Mouse (Mus musculus) heart, embryonic 15.5 days (tissue): ENCODE results near the gene Slc4a4. TPM values are rescaled to one million over a fixed set of nuclear protein-coding genes. Genes with fewer than 3 reads are reported as not detected.
"Not testable (repeated sequence)": the region's sequence is repeated elsewhere in the genome, so short reads cannot be mapped to it uniquely, and the experiment has no call there.

Source experiments
- ATAC-seq: fragments of 200-750 bp; cut with Nextera tagmentation; replicated peaks from 2 replicates; pipeline ENCODE4 v1.8.0; 2017; ENCODE audit warnings: low read depth, moderate TSS enrichment; ENCODE audit not compliant: insufficient number of reproducible peaks, insufficient read depth, low FRiP score
- H3K27ac ChIP-seq: fragments of 300-500 bp; sonication (generic); 2 replicates; pipeline ENCODE4 v1.5.1; 2015; ENCODE audit warnings: mild to moderate bottlenecking, inconsistent platforms
- H3K27me3 ChIP-seq: fragments of 300-500 bp; sonication (generic); 2 replicates; pipeline ENCODE4 v1.6.1; 2015; ENCODE audit warnings: inconsistent platforms
- H3K36me3 ChIP-seq: fragments of 300-500 bp; sonication (generic); 2 replicates; pipeline ENCODE4 v1.6.1; 2015; ENCODE audit warnings: mild to moderate bottlenecking, inconsistent platforms
- H3K4me1 ChIP-seq: fragments of 300-500 bp; sonication (generic); replicated peaks from 2 replicates; pipeline ENCODE4 v1.6.1; 2015; ENCODE audit warnings: inconsistent platforms
- H3K4me2 ChIP-seq: fragments of 300-500 bp; sonication (generic); 2 replicates; pipeline ENCODE4 v1.6.1; 2015; ENCODE audit warnings: inconsistent platforms, mild to moderate bottlenecking, moderate library complexity
- H3K4me3 ChIP-seq: fragments of 300-500 bp; sonication (generic); 2 replicates; pipeline ENCODE4 v1.5.1; 2015; ENCODE audit warnings: mild to moderate bottlenecking, inconsistent platforms
- H3K9ac ChIP-seq: fragments of 300-500 bp; sonication (generic); 2 replicates; pipeline ENCODE4 v1.6.1; 2015; ENCODE audit warnings: mild to moderate bottlenecking, inconsistent platforms
- H3K9me3 ChIP-seq: fragments of 300-500 bp; sonication (generic); replicated peaks from 2 replicates; pipeline ENCODE4 v1.6.1; 2016; ENCODE audit warnings: inconsistent platforms
- WGBS: fragments of 180-500 bp; shearing (Covaris S2); methylation state at CpG from one replicate; pipeline ENCODE4 v1.1.7; 2015; ENCODE audit warnings: mixed read lengths; 5-methylcytosine and 5-hydroxymethylcytosine counted together
- polyA plus RNA-seq: library from polyadenylated mRNA; unstranded; fragments of >200 nt; fragmentation: Nextera tagmentation; extraction: Ambion mirVana; gene quantifications from 2 replicates; pipeline ENCODE4 v1.2.1, GENCODE M21; 2015

The Slc4a4 gene
- polyA plus RNA-seq, 1 experiment from 2014 or later: 5.1 TPM

DNA sequence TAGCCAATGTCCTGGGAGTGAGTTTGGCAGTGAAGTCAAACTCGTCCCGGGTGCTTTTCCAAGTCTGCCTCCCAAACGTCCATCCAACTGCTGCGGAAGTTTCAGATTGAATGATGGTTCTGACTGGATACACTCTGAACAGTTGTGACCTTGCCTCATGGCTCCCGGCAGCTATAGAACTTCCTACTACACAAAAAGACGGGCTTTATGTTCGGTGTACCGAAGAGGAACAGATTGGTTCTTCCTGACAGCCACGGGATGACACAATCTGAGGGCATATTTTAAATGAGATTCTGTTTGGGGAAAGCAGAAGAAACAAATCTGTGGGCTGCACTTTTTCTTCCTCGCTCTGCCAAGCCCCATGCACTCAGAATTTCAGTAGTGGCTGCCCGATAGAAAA is 201.8 kb downstream of the Slc4a4 start:
- no peak overlapping the region for H3K9ac ChIP-seq
- 80% methylated on average over 11 of the region's 11 CpGs for WGBS

DNA sequence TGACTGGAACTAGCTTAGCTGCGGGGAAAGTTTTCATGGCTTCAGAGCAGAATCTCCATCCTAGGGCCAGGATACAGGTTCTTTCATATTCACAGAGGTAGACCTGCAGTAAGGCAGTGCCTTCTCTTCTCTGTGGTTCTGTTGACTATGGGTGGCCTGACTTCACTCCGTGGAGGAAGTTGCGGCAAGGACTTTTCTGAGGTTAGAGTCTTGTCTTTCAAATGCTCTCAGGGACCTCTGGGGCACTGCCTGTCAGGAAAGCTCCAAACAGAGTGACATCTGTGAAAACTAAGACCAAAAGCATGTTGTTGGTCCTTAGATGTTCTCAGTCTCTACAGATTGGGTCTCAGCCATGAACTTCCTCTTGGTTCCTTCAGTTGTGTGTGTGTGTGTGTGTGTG is 203.5 kb downstream of the Slc4a4 start:
- WGBS: 90% methylated on average over 3 of the region's 3 CpGs
- Histone ChIP-seq H3K9me3 (no peaks in the 10 kb centered on the region), H3K4me1 (no peaks in the 10 kb centered on the region), H3K9ac (no peak overlapping the region), H3K4me3 (no peak overlapping the region), H3K4me2 (no peak overlapping the region), H3K27ac (no peak overlapping the region), H3K36me3 (no peaks in the 10 kb centered on the region), H3K27me3 (no peaks in the 10 kb centered on the region)
- no peak for ATAC-seq

More for the DNA sequence above, 201.8 kb downstream of the Slc4a4 start:
- H3K9me3 ChIP-seq: no peaks in the 10 kb centered on the region
- no peaks in the 10 kb centered on the region for H3K27me3 ChIP-seq
- H3K4me3 ChIP-seq: no peak overlapping the region
- no peak for ATAC-seq
- H3K4me1 ChIP-seq: no peaks in the 10 kb centered on the region
- no peaks in the 10 kb centered on the region for H3K36me3 ChIP-seq
- H3K4me2 ChIP-seq: no peak overlapping the region
- no peak overlapping the region for H3K27ac ChIP-seq

DNA sequence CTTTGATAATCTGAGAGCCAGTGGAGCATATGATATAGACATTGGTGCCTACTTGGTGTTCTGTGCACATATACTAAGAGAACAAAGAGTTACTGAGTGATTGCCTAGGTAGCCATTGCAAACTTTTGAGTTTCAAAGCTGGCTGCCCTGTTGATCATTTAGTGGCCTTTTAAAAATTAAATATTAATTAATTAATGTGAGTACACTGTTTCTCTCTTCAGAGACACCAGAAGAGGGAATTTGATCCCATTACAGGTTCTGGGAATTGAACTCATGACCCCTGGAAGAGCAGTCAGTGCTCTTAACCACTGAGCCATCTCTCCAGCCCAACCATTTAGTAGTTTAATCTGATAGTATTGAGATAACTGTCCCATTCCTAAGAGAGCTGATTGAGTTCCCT is 209.8 kb downstream of the Slc4a4 start:
- Histone ChIP-seq H3K4me2 (no peak overlapping the region), H3K9me3 (no peaks in the 10 kb centered on the region), H3K4me3 (no peak overlapping the region), H3K36me3 (no peaks in the 10 kb centered on the region), H3K4me1 (no peaks in the 10 kb centered on the region), H3K27ac (no peak overlapping the region), H3K9ac (no peak overlapping the region), H3K27me3 (no peaks in the 10 kb centered on the region)
- no peak for ATAC-seq

DNA sequence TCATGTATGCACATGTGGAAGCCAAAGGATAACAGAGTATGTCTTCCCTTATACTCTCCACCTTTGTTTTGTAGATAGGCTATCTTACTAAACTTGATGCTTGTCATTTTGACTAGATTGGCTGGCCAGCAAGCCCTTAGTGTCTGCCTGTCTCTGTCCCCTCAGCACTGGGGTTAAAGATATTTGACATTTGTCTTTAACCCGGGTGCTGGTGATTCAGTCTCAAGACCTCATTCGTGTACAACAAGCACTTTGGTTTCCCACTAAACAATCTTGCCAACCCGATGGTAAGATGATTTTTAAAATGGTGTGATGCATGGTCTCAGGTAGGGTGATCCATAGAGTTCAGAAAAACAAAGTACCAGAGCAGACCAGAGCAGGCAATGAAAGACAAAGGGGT is 210.7 kb downstream of the Slc4a4 start:
- Histone ChIP-seq H3K9me3 (no peaks in the 10 kb centered on the region), H3K36me3 (no peaks in the 10 kb centered on the region), H3K27me3 (no peaks in the 10 kb centered on the region), H3K27ac (no peak overlapping the region), H3K4me1 (no peaks in the 10 kb centered on the region), H3K4me3 (no peak overlapping the region), H3K4me2 (no peak overlapping the region), H3K9ac (no peak overlapping the region)
- no peak for ATAC-seq
- WGBS: 86% methylated on average over 3 of the region's 3 CpGs

DNA sequence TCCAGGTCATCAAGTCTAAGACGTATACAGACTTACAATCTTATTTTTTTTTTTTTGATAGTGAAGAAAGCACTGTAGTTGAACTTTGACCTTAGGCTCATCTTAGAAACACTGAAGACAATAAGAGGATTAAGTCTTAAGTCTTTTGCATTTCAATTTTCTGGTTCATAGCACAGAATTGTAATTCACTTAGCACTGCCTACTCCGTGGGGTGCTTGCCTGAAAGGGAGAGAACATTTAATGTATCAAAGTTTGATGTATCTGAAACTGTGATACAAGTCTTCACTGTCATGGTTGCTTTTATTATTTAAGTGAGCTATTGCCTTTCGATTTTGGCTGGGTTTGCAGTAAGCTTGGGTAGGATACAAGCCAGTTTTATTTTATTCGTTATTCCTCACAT is 211.5 kb downstream of the Slc4a4 start:
- Histone ChIP-seq H3K27me3 (no peaks in the 10 kb centered on the region), H3K9ac (no peak overlapping the region), H3K27ac (no peak overlapping the region), H3K36me3 (no peaks in the 10 kb centered on the region), H3K4me2 (no peak overlapping the region), H3K4me1 (peaks cover 1% of the 10 kb centered on the region; the same call in 1 of the 2 replicates), H3K4me3 (no peak overlapping the region), H3K9me3 (no peaks in the 10 kb centered on the region)
- 78% methylated on average over 4 of the region's 4 CpGs for WGBS
- no peak for ATAC-seq

DNA sequence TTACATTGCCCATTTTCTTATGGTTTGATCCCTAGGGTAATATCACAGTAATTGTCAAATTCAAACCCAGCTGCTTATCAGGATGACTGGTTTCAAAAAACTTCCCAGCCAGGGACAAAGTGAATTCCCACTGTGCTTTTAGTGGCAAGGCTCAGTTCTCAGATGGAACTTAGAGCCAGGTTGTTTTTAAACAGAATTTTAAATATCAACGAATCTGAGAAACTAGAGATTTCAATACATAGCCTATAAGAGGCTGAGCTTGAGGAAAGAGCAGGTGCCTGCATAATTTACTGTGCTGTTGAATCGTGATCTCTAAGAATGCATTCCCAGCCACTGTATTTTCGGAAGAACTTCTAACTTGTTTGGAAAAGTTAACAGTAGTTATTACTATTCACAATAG is 213.3 kb downstream of the Slc4a4 start:
- no peaks in the 10 kb centered on the region for H3K36me3 ChIP-seq
- ATAC-seq: no peak
- no peak overlapping the region for H3K4me2 ChIP-seq
- no peaks in the 10 kb centered on the region for H3K9me3 ChIP-seq
- H3K4me3 ChIP-seq: no peak overlapping the region
- H3K27me3 ChIP-seq: no peaks in the 10 kb centered on the region
- H3K4me1 ChIP-seq: peaks cover 11% of the 10 kb centered on the region; the same call in 1 of the 2 replicates
- no peak overlapping the region for H3K9ac ChIP-seq
- 82% methylated on average over 3 of the region's 3 CpGs for WGBS
- no peak overlapping the region for H3K27ac ChIP-seq

DNA sequence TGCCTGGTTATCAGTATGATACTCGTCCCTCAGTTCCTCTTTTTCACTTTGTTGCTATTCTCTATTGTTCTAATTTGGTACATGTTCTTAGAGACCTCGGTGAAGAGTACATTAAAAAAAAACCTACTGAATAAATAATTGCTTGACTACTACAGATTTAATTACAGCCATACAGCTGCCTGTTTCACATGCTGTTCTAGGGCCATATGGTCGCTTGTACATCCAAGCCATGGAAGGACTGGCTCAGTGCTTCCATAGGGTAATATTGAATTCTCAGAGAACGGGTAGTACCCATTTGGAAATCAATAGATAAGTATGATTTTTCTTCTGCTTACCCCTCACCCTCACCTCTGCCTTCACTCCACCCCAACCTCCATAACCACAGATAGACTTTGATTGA is 215.9 kb downstream of the Slc4a4 start:
- Histone ChIP-seq H3K9me3 (no peaks in the 10 kb centered on the region), H3K4me1 (peaks cover 14% of the 10 kb centered on the region; the same call in 1 of the 2 replicates), H3K4me3 (no peak overlapping the region), H3K27ac (no peak overlapping the region), H3K36me3 (no peaks in the 10 kb centered on the region), H3K9ac (no peak overlapping the region), H3K27me3 (no peaks in the 10 kb centered on the region), H3K4me2 (no peak overlapping the region)
- WGBS: 69% methylated on average over 4 of the region's 4 CpGs
- no peak for ATAC-seq

DNA sequence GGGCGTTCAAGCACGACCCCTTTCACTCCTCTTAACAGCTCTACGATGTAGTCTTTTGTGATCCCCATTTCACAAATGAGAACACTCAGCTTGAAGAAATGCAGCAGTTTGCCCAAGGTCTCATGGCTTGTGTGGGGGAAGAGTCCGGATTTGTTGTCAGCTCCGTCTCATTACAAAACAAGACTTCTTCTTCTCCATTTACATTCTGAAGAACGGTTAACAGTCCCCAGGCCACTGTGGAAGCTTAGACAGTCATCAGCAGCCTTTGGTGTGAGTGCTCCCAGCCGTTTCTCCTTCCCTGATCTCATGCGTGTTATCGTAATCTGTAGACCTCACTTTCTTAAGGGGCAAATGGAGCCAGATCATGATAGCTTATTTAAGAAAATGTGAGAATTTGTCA is 218.7 kb downstream of the Slc4a4 start:
- no peak for ATAC-seq
- H3K36me3 ChIP-seq: no peaks in the 10 kb centered on the region
- H3K9ac ChIP-seq: no peak overlapping the region
- no peak overlapping the region for H3K4me3 ChIP-seq
- peaks cover 14% of the 10 kb centered on the region; the same call in 1 of the 2 replicates for H3K4me1 ChIP-seq
- WGBS: 78% methylated on average over 9 of the region's 9 CpGs
- no peak overlapping the region for H3K4me2 ChIP-seq
- H3K27me3 ChIP-seq: no peaks in the 10 kb centered on the region
- no peaks in the 10 kb centered on the region for H3K9me3 ChIP-seq
- H3K27ac ChIP-seq: no peak overlapping the region

DNA sequence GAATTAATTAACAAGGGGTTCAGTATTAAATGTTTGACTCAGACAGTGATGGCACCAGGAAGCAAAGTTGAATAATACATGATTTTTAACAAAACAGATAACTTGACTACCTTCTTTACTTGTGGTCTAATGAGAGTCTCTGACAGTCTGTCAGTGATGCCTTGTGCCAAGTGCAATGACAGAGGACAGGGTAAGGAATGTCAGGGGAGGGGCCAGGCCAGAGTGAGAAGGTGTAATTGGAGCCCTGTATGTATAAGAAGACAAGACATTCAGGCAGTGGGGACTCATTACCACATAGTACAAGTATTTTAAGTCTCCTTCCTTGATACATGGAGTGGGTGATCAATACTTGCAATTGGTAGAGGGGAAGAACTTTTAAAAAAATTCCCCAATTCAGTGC is 219.6 kb downstream of the Slc4a4 start:
- Histone ChIP-seq H3K36me3 (no peaks in the 10 kb centered on the region), H3K4me2 (no peak overlapping the region), H3K4me3 (no peak overlapping the region), H3K4me1 (peaks cover 14% of the 10 kb centered on the region; the same call in 1 of the 2 replicates), H3K27ac (no peak overlapping the region), H3K9ac (no peak overlapping the region), H3K27me3 (no peaks in the 10 kb centered on the region), H3K9me3 (no peaks in the 10 kb centered on the region)
- no peak for ATAC-seq

DNA sequence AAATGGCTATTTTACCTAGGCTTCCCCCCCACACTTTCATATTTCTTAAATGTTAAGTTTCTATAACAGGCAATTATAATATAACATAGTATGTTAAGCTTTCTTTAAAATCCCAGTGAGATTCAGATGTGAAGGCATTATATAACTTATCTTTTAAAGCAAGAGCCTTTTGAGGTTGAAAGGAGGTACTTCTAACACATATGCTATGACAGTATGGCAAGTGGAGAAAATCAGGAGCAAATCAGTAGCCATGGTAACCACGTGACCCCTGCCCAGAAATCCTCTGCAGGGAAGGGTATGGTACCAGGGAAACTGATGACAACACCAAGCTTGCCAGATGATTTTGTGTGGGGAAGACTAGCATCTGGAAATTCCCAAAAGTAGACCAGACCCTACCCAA is 222.2 kb downstream of the Slc4a4 start:
- Histone ChIP-seq H3K4me1 (peaks cover 6% of the 10 kb centered on the region; the same call in 1 of the 2 replicates), H3K9ac (no peak overlapping the region), H3K4me2 (no peak overlapping the region), H3K27ac (no peak overlapping the region), H3K36me3 (no peaks in the 10 kb centered on the region), H3K9me3 (no peaks in the 10 kb centered on the region), H3K4me3 (no peak overlapping the region), H3K27me3 (no peaks in the 10 kb centered on the region)
- 83% methylated on average over 1 of the region's 1 CpGs for WGBS
- no peak for ATAC-seq

DNA sequence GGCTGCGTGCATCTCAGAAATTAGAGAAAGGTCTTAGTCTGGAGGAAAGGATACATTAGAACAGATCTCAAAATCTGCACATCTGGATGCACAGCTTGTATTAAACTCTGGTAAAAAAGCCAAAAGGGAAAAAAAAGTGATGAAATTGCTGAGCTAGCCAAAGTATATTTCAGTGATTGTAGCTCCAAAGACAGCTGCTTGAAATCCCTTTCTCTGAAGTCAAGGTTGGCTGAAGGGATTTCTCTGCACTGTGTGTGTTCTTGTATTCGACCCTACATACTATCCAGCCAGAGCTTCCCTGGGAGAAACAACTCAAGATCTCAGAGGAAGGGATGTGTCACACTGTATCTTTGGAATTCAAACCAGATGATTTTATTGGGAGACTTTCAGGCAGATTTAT is 223.2 kb downstream of the Slc4a4 start:
- Histone ChIP-seq H3K27me3 (no peaks in the 10 kb centered on the region), H3K4me2 (no peak overlapping the region), H3K4me1 (peaks cover 3% of the 10 kb centered on the region; the same call in 1 of the 2 replicates), H3K4me3 (no peak overlapping the region), H3K27ac (no peak overlapping the region), H3K9me3 (no peaks in the 10 kb centered on the region), H3K9ac (no peak overlapping the region), H3K36me3 (no peaks in the 10 kb centered on the region)
- no peak for ATAC-seq
- 82% methylated on average over 2 of the region's 2 CpGs for WGBS

DNA sequence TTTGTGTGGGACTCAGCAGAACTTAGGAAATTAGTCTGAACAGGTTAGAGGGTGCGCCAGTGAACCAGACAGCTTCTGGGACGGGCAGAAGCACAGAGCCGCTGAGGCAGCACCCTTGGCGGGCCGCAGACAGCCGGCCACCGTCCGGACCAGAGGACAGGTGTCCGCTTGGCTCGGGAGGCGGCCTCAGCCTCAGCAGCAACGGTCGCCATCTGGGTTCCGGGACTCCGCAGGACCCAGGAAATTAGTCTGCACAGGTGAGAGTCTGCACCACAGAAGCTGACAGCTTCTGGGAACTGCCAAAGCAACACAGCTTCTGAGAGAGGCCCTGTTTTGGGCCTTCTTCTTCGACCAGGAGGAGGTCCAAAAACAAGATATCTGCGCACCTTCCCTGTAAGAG is 225.4 kb downstream of the Slc4a4 start:
- not testable (repeated sequence) for H3K4me3 ChIP-seq, H3K36me3 ChIP-seq, H3K9ac ChIP-seq, H3K4me1 ChIP-seq, H3K4me2 ChIP-seq, H3K9me3 ChIP-seq, ATAC-seq, H3K27me3 ChIP-seq, H3K27ac ChIP-seq
- 97% methylated on average over 15 of the region's 17 CpGs for WGBS
